Comparison of ENCODE assay signal across 9 mouse cellular contexts in the genomic region with DNA sequence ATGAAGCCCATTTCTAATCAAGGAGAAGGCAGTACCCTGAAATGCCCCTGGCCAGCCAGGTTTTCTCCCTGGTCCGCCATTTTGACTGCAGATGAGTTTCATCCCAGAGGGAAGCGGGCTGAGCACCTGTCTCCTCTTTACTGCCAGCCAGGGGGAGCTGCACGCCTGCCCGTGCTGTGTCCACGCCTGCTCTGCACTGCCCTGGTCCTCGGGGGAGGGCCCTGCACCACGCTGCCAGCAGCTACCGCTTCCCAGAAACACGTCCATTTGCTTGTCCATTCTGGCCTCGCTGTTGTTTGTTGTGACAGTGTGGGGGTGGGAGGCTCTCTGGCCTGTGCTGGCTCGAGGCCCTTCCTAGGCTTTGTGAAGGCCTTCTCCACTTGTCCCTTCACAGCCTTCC. TPM values are rescaled to one million over a fixed set of nuclear protein-coding genes. Genes with fewer than 3 reads are reported as not detected.
DNase-seq lines count a peak whose midpoint lies in the region; ATAC-seq and TF ChIP-seq lines count a peak whose summit lies in the region.
"Had no signal": no experiment of that assay in that cellular context is flagged by ENCODE, and none has a peak within 500 bp of the region (broad histone marks: within the 10 kb centered on the region; RNA-seq: fewer than 3 reads in every experiment).

No protein-coding gene starts in this region.

- peak; percentile 70 for TF ChIP-seq CTCF in layer of hippocampus, adult 2 months (conservative IDR thresholded peaks at IDR 0.05)

- H3K9me3 ChIP-seq in limb, embryonic 13.5 days: no peaks in the 10 kb centered on the region
- no peaks in the 10 kb centered on the region for H3K9me3 ChIP-seq in forebrain, embryonic 15.5 days
- H3K9me3 ChIP-seq: lung, embryonic 15.5 days had no signal

- DNase-seq in layer of hippocampus, adult 2 months (ENCODE audit: low spot score in 2 of 2): no peak
- DNase-seq in layer of hippocampus, postnatal 36 days: no peak
- DNase-seq in R1 (ENCODE audit: low read depth, low spot score): peak; percentile 69
- peak; percentile 57 for DNase-seq in cerebellum, adult 9-10 months
- DNase-seq in thymus, postnatal 0 days (ENCODE audit: low spot score): no peak
- no peak for DNase-seq in urinary bladder, postnatal 14 days (ENCODE audit: low spot score)

- no peak overlapping the region for H3K4me3 ChIP-seq in layer of hippocampus, adult 2 months
- H3K4me3 ChIP-seq in limb, embryonic 13.5 days: no peak overlapping the region
- H3K4me3 ChIP-seq in forebrain, embryonic 15.5 days: no peak overlapping the region
- H3K4me3 ChIP-seq: lung, embryonic 15.5 days had no signal

- peak overlapping the region; percentile 57; the same call in 1 of the 2 replicates for H3K27ac ChIP-seq in layer of hippocampus, adult 2 months
- no peak overlapping the region for H3K27ac ChIP-seq in limb, embryonic 13.5 days
- H3K27ac ChIP-seq in forebrain, embryonic 15.5 days (replicated peaks): no peak overlapping the region
- H3K27ac ChIP-seq: lung, embryonic 15.5 days had no signal

- no peak for ATAC-seq in limb, embryonic 13.5 days (ENCODE audit: low FRiP score, low read depth)
- no peak for ATAC-seq in forebrain, embryonic 15.5 days (replicated peaks)

- no peak overlapping the region for H3K4me2 ChIP-seq in limb, embryonic 13.5 days (replicated peaks)
- no peak overlapping the region for H3K4me2 ChIP-seq in forebrain, embryonic 15.5 days (replicated peaks)
- H3K4me2 ChIP-seq: lung, embryonic 15.5 days had no signal

- WGBS in limb, embryonic 13.5 days: 66% methylated on average over 11 of the region's 11 CpGs
- 64% methylated on average over 11 of the region's 11 CpGs for WGBS in forebrain, embryonic 15.5 days

- H3K9ac ChIP-seq in limb, embryonic 13.5 days: 0 out of 2 replicates have a peak overlapping the region, but pooled peaks have one; percentile 6
- no peak overlapping the region for H3K9ac ChIP-seq in forebrain, embryonic 15.5 days (replicated peaks)
- H3K9ac ChIP-seq: lung, embryonic 15.5 days had no signal

- no peaks in the 10 kb centered on the region for H3K27me3 ChIP-seq in limb, embryonic 13.5 days
- H3K27me3 ChIP-seq in forebrain, embryonic 15.5 days: no peaks in the 10 kb centered on the region
- H3K27me3 ChIP-seq: lung, embryonic 15.5 days had no signal

- H3K36me3 ChIP-seq in limb, embryonic 13.5 days: peaks cover 99% of the 10 kb centered on the region
- H3K36me3 ChIP-seq in forebrain, embryonic 15.5 days: peaks cover 96% of the 10 kb centered on the region

- no peaks in the 10 kb centered on the region for H3K4me1 ChIP-seq in limb, embryonic 13.5 days
- H3K4me1 ChIP-seq in forebrain, embryonic 15.5 days: no peaks in the 10 kb centered on the region
- H3K4me1 ChIP-seq: lung, embryonic 15.5 days had no signal

RNA-seq across cellular contexts. Expression of a gene that starts 33.3 kb away (rescaled TPM):
- 10 to 100 TPM; 27.4 to 34.2 TPM for total RNA-seq in layer of hippocampus, adult 2 months (2021)
- total RNA-seq in layer of hippocampus, postnatal 36 days (2021): 10 to 100 TPM; 27.0 to 28.2 TPM
- 31.8 and 34.4 TPM in 2 replicates for polyA plus RNA-seq in limb, embryonic 13.5 days (2015; fragmentation: Nextera tagmentation; extraction: Ambion mirVana)
- polyA plus RNA-seq in thymus, postnatal 0 days (2015; fragmentation: Nextera tagmentation; extraction: Ambion mirVana): 30.4 and 37.2 TPM in 2 replicates
- 21.5 and 24.3 TPM in 2 replicates for polyA plus RNA-seq in forebrain, embryonic 15.5 days (2015; fragmentation: Nextera tagmentation; extraction: Ambion mirVana)

Comparison
In these comparisons a context has a peak if more than half of its experiments do, and no peak if none do; other contexts are left out.
1. DNase-seq: peak in R1 (single experiment) and cerebellum, adult 9-10 months (single experiment); none in layer of hippocampus, adult 2 months (0 of 2), layer of hippocampus, postnatal 36 days (0 of 2), thymus, postnatal 0 days (single experiment) and urinary bladder, postnatal 14 days (single experiment).